In the genomic region with DNA sequence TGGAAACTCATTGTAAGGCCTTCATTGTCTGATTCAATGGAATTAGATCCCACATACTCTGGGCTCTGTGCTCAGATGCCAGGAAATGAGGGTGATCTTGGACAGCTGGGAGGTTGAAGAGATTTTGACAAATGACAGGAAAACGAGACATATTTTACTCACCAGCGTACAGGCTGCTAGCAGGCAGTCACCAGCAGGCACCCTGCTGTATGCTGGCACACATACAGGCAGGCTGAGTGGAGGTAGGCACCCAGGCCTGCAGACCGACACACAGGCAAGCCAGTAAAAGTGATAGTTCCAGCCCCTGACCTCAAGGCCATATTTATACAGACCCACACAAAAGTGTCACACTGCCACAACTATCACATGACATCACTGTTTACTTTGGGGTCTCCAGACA, we compare ENCODE assay signal across 12 mouse cellular contexts.
"Had no signal": no experiment of that assay in that cellular context is flagged by ENCODE, and none has a peak within 500 bp of the region (broad histone marks: within the 10 kb centered on the region; RNA-seq: fewer than 3 reads in every experiment).

No protein-coding gene starts in this region.

- DNase-seq: left cerebral cortex, postnatal 4 days; liver; liver, embryonic 13.5 days; liver, postnatal 0 days; lung, adult 18-20 months; lung, adult 2 months; lung, embryonic 14.5 days; lung, postnatal 10 days; lung, postnatal 14 days; lung, postnatal 36 days; lung, postnatal 4 days; midbrain, embryonic 14.5 days had no signal
